In the genomic region with DNA sequence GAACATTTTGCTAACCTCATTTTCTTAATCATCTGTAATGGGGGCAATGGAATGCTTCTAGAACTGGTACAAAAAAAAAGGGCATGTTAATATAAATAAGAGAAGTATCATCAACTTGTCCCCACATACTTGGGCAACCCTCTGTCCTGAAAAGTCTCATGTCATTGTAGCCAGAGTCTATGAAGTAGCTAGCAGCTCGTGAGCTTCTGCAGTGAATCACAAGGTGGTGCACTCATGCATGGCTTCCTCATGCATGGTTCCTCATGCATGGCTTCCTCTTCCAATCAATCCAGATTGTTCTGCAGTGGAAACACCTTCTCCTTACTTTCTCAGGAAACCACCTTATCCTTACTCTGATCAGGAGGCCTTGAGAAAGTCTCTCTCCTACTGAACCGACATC, we compare ENCODE assay signal across 22 mouse cellular contexts.
DNase-seq lines count a peak whose midpoint lies in the region; ATAC-seq and TF ChIP-seq lines count a peak whose summit lies in the region.
"Had no signal": no experiment of that assay in that cellular context is flagged by ENCODE, and none has a peak within 500 bp of the region (broad histone marks: within the 10 kb centered on the region; RNA-seq: fewer than 3 reads in every experiment).

No protein-coding gene starts in this region.

- H3K4me1 ChIP-seq in liver, postnatal 0 days (ENCODE audit: insufficient read depth) = no peaks in the 10 kb centered on the region; the same call in 1 of the 2 replicates
- H3K4me1 ChIP-seq in liver, embryonic 12.5 days = no peaks in the 10 kb centered on the region

- H3K4me2 ChIP-seq in liver, postnatal 0 days (ENCODE audit: low read depth, low read length) = no peak overlapping the region
- H3K4me2 ChIP-seq in liver, embryonic 12.5 days = no peak overlapping the region
- H3K4me2 ChIP-seq: embryonic facial prominence, embryonic 15.5 days; heart, embryonic 11.5 days; heart, embryonic 15.5 days; hindbrain, embryonic 15.5 days had no signal

- no peaks in the 10 kb centered on the region for H3K27me3 ChIP-seq in liver, postnatal 0 days (ENCODE audit: insufficient read depth, low read length)
- H3K27me3 ChIP-seq in liver, embryonic 12.5 days (replicated peaks) = no peaks in the 10 kb centered on the region
- H3K27me3 ChIP-seq: embryonic facial prominence, embryonic 15.5 days; heart, embryonic 15.5 days; hindbrain, embryonic 15.5 days had no signal

- H3K36me3 ChIP-seq in liver, postnatal 0 days (replicated peaks; ENCODE audit: insufficient read depth, low read length) = no peaks in the 10 kb centered on the region
- no peaks in the 10 kb centered on the region for H3K36me3 ChIP-seq in liver, embryonic 12.5 days
- H3K36me3 ChIP-seq: embryonic facial prominence, embryonic 15.5 days; forebrain, embryonic 10.5 days; heart, embryonic 15.5 days; hindbrain, embryonic 10.5 days; hindbrain, embryonic 15.5 days had no signal

- intact Hi-C loops in heart, postnatal 14 days (cut with DNase I) = loop anchor here (5.0 kb wide), 1 partner anchor 269 kb away; a partner anchor contains a TSS

- no peak for TF ChIP-seq EP300 in liver, postnatal 0 days (IDR thresholded peaks at IDR 0.05; ENCODE audit: low read depth)

- no peak overlapping the region for H3K4me3 ChIP-seq in liver, postnatal 0 days (ENCODE audit: low read depth, low read length)
- no peak overlapping the region for H3K4me3 ChIP-seq in liver, embryonic 12.5 days
- H3K4me3 ChIP-seq: embryonic facial prominence, embryonic 15.5 days; erythroblast, embryonic 14.5 days; forebrain, embryonic 10.5 days; heart, embryonic 15.5 days; hindbrain, embryonic 10.5 days; hindbrain, embryonic 15.5 days had no signal

- no peaks in the 10 kb centered on the region for H3K9me3 ChIP-seq in liver, postnatal 0 days (ENCODE audit: low read length)
- no peaks in the 10 kb centered on the region for H3K9me3 ChIP-seq in liver, embryonic 12.5 days (replicated peaks)
- H3K9me3 ChIP-seq: embryonic facial prominence, embryonic 15.5 days; forebrain, embryonic 10.5 days; heart, embryonic 15.5 days; hindbrain, embryonic 10.5 days; hindbrain, embryonic 15.5 days had no signal

- DNase-seq in liver, postnatal 0 days = no peak
- DNase-seq in heart, adult 9 months (ENCODE audit: low spot score in 2 of 2) = no peak
- DNase-seq in frontal cortex, postnatal 36 days (ENCODE audit: low spot score in 2 of 2) = no peak
- DNase-seq in heart, postnatal 14 days = no peak
- DNase-seq: adrenal gland, adult 8-10 months; adrenal gland, postnatal 36 days; cerebellum, adult 18-20 months; cerebellum, postnatal 10 days; embryo, embryonic 11 days; gastrocnemius, postnatal 36 days; heart, adult 18-20 months had no signal

- no peak; the same call in 1 of the 2 replicates for ATAC-seq in liver, postnatal 0 days
- ATAC-seq in liver, embryonic 12.5 days = no peak
- peak; percentile 69 for ATAC-seq in granulocyte monocyte progenitor cell, adult 5-6 weeks (replicated peaks; ENCODE audit: poor library complexity, severe bottlenecking)
- ATAC-seq in monocyte, adult 5-6 weeks (replicated peaks; ENCODE audit: insufficient number of reproducible peaks, low FRiP score, low TSS enrichment, poor library complexity, severe bottlenecking) = peak; percentile 71
- ATAC-seq: forebrain, embryonic 14.5 days had no signal

- no peak overlapping the region for H3K9ac ChIP-seq in liver, postnatal 0 days (replicated peaks)
- H3K9ac ChIP-seq in liver, embryonic 12.5 days = no peak overlapping the region
- H3K9ac ChIP-seq: embryonic facial prominence, embryonic 15.5 days; heart, embryonic 15.5 days; hindbrain, embryonic 15.5 days had no signal

- TF ChIP-seq CTCF in liver, postnatal 0 days (IDR thresholded peaks at IDR 0.05; ENCODE audit: low read depth) = 0 out of 2 replicates have a peak, but pooled peaks have one; percentile 3

- 47% methylated on average over 2 of the region's 2 CpGs for WGBS in liver, postnatal 0 days (ENCODE audit: insufficient replicate concordance)
- WGBS in liver, embryonic 12.5 days (ENCODE audit: insufficient replicate concordance) = 40% methylated on average over 2 of the region's 2 CpGs

- no peak overlapping the region for H3K27ac ChIP-seq in liver, postnatal 0 days (ENCODE audit: low read depth)
- no peak overlapping the region for H3K27ac ChIP-seq in liver, embryonic 12.5 days
- H3K27ac ChIP-seq: embryonic facial prominence, embryonic 15.5 days; heart, embryonic 15.5 days; hindbrain, embryonic 10.5 days had no signal

Comparison
In these comparisons a context has a peak if more than half of its experiments do, and no peak if none do; other contexts are left out.
1. ATAC-seq: peak in granulocyte monocyte progenitor cell, adult 5-6 weeks (single experiment) and monocyte, adult 5-6 weeks (single experiment); none in liver, postnatal 0 days (single experiment) and liver, embryonic 12.5 days (single experiment).